Mouse (Mus musculus): ENCODE measurements around the gene AW822073.
"Not testable (repeated sequence)": the region's sequence is repeated elsewhere in the genome, so short reads cannot be mapped to it uniquely, and the experiment has no call there.

AW822073 gene

GRCm38 (mm10) chr10:58224827-58225785 lies at the start of gene AW822073:
AW822073 (minus strand) TSS chr10:58224930.
- peak; percentile 65 to 92 for DNase-seq (ENCODE audit: low spot score in 2 of 2)

- DNase-seq (ENCODE audit: low spot score in 2 of 2), result no peak
Measured at GRCm38 (mm10) chr10:58258466-58258865, 33.7 kb upstream of the AW822073 start.

- DNase-seq (ENCODE audit: low spot score in 2 of 2), result no peak
Measured at GRCm38 (mm10) chr10:58255954-58256353, 31.2 kb upstream of the AW822073 start.

- peak; percentile 89 to 94 for DNase-seq (ENCODE audit: low spot score in 2 of 2)
Measured at GRCm38 (mm10) chr10:58255213-58255892, 30.6 kb upstream of the AW822073 start, which contains the start of gene Gcc2. Gcc2 (plus strand) TSS chr10:58255497.

DNA sequence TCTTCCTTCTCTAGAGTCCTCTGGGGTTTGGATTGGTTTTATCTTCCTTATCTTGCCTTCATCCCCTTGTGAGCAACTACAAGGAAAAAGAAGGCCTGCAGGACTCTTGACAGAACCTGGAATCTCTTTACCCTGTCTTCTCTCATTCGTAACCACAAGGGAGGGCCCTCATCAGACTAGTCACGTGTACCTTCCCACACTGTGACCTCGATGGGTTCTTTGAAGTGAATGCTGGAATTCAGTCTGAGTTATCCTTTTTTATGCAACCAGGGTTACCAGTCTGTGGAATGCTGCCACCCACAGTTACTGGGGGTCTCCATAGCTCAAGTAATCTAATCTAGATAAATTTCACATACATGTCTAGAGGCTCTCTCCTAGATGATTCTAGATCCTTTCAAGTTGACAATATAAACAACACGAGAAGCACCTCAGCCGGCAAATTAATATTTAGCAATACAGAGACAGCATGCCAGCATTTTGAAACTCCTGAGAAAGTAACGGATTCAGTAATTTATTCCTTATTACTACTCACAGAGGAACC lies 30.0 kb upstream of the AW822073 start:
- no peak for DNase-seq (ENCODE audit: low spot score in 2 of 2)

DNA sequence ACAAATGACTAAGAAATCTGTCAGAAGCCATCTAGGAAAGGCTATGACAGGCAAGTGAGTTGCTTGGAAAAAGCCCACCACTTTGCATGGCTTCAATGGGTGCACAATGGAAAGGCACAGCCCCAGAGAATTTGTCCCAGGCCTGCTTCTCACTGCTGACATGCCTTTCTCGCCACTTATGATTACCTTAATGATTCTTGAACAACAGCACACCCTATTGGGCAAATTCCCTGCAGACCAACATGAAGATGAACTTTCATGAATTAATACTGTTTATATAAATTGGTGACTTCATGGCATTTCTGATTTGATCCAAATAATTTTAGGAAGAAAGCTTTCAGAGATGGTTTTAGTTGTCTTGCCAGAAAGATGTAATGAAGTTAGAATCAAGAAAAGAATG lies 24.8 kb upstream of the AW822073 start:
- DNase-seq (ENCODE audit: low spot score in 2 of 2), result no peak

GRCm38 (mm10) chr10:58238984-58239740 lies 14.4 kb upstream of the AW822073 start:
- peak; percentile 70 to 91 for DNase-seq (ENCODE audit: low spot score in 2 of 2)

- peak; percentile 26 to 70 for DNase-seq (ENCODE audit: low spot score in 2 of 2)
Measured at GRCm38 (mm10) chr10:58236613-58237012, 11.9 kb upstream of the AW822073 start, which contains the start of gene Gm4981. Gm4981 (minus strand) TSS chr10:58236701.

- DNase-seq (ENCODE audit: low spot score in 2 of 2), result peak; percentile 21 to 72
Measured at GRCm38 (mm10) chr10:58234985-58235384, 10.3 kb upstream of the AW822073 start.

DNA sequence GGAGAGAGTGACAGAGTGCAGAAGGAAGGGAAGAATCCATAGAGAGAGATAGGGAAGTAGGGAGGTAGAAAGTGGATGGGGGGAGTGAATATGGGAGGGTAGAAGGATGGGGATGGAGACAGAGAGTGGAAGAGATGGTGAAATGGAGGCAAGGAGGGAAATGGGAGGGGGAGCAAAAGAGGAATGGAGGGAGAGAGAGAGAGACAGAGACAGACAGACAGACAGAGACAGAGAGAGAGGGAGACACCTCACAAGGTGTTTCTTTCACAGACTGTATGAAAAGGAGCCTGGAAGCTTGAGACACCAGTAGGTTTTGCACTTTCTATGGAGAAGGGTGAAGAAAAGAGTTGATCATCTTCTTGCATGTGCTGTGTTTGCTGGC lies 9.0 kb upstream of the AW822073 start:
- DNase-seq (ENCODE audit: low spot score in 2 of 2), result peak; percentile 28 to 76

DNA sequence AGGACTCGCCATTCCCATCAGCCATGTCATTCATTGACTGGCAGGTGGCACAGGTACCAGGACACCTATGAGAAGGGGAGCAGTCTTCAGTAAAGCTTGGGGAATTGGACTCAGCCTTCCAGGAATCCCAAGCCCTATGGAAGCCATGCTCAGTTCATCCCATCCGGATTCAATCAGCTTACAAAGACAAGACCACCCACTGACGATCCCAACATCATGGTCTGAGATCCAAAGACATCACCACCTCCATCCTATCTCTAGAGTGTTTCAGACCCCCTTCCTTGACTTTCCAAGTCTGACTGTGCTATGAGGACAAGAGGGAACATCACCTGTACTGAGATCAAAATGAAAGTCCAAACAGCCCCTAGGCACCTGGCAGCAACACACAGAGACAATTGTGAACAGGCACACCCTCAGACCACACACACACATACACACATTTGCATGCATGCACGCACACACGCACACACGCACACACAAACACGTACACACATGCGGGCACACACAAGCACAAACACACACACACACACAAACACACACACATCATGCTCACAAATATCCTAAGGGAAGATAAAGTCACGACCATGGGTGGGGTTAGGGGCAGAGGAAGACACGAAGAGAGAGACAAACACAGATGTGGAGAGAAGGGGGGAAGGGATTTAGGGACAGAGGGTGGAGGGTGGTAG lies 8.5 kb upstream of the AW822073 start:
- peak; percentile 51 to 85 for DNase-seq (ENCODE audit: low spot score in 2 of 2)

GRCm38 (mm10) chr10:58232641-58232969 lies 7.9 kb upstream of the AW822073 start, which contains the start of gene Duxf3:
Duxf3 (minus strand) TSS chr10:58232675.
- peak in 1 of 2 experiments; percentile 84 for DNase-seq (ENCODE audit: low spot score in 2 of 2)

DNA sequence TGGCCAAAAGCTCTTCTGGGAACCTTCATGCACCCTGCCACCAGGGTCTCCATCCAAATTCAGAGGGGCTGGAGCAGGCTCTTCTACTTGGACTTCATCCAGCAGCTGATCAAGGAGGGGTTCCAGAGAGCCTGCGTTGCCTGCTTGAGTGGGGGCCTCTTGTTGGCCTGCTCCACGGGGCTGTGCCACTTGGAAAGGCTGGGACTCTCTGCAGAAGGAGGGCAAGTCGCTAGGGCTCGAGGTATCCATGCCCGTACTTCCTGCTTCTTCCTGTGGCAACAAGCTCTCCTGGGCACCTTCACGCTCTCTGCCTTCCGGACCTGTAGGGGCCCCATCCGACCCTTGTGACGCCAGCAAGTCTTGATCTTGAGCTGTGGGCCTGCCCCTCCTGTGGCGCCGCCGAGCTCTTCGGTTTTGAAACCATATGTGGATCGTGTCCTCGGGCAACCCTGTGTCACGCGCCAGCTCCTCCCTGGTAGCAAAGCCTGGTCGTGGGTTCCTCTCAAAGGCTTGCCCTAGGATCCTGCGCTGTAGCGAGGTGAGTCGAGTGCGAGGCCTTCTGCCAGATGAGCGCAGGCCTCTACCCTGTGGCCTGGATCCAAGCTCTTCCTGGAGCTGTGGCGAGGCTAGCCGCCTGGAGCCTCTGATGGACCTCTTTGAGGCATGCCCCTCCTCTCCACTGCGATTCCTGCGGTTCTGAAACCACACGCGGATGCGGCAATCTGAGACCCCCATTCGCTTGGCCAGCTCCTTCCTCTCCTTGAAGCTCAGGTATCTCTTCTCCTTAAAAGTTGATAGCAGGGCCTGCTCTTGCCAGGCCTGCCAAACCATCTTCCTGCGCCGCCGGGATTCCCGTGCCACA lies 7.3 kb upstream of the AW822073 start:
- peak; percentile 84 to 99 for DNase-seq (ENCODE audit: low spot score in 2 of 2)

DNA sequence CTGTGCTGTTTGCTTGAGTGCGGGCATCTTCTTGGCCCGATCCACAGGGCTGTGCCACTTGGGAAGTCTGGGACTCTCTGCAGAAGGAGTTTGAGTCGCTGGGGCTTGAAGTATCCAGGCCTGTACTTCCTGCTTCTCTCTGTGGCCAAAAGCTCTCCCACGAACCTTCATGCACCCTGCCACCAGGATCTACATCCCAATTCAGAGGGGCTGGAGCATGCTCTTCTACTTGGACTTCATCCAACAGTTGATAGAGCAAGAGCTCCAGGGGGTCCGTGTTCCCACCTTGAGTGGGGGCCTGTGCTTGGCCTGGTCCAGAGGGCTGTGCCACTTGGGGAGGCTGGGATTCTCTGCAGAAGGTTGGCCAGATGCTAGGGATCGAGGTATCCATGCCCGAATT lies 6.4 kb upstream of the AW822073 start:
- DNase-seq (ENCODE audit: low spot score in 2 of 2), result peak; percentile 63 to 88

DNA sequence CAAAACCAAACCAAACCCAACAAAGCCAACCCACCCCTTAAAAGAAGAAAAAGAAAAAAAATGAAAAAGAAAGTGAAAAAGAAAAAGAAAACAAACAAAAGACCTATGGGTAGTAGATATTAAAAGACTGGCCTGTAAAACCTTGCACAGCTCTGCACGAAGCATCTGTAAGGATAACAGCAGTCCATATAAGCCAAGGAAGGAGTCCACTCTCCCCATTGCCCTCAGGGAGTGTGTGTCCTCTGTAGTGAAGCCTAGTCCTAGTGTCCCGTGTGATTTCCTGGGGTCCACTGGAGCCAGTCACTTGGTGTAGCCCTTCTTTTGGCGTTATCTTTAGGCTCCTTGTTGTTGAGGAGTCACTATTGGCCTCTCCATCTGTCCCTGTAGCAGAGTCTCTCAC lies 5.3 kb upstream of the AW822073 start:
- DNase-seq (ENCODE audit: low spot score in 2 of 2), result peak; percentile 24 to 69

DNA sequence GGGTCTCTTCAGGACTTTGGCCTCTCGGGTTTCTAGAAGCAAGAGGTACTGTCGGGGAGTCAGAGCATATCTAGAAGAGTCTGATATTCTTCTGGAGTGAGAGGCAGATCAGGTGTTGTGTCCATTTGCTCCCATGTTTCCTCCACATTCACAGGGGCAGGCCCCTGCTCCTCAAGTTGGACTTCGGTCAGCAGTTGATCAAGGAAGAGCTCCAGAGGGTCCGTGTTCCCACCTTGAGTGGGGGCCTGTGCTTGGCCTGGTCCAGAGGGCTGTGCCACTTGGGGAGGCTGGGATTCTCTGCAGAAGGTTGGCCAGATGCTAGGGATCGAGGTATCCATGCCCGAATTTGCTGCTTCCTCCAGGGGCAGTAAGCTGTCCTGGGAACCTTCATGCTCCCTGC lies 3.1 kb upstream of the AW822073 start:
- peak; percentile 55 to 85 for DNase-seq (ENCODE audit: low spot score in 2 of 2)

DNA sequence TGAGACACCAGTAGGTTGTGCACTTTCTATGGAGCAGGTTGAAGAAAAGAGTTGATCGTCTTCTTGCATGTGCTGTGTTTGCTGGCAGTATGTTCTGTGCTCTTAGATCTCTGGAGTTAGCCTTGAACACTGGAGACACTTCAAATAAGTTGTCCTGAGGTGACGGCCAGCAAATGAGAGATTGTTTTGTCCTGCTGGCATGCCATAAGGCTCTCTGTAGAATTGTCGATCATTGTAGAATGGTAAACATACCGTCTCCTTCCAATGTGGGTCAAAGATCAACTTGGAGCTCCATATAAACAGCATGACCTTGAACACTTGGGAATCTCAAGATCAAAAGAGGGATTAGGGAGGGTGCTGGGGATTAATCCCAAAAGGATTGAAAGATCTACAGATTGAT lies 1.6 kb upstream of the AW822073 start:
- DNase-seq (ENCODE audit: low spot score in 2 of 2), result peak; percentile 35 to 79

DNA sequence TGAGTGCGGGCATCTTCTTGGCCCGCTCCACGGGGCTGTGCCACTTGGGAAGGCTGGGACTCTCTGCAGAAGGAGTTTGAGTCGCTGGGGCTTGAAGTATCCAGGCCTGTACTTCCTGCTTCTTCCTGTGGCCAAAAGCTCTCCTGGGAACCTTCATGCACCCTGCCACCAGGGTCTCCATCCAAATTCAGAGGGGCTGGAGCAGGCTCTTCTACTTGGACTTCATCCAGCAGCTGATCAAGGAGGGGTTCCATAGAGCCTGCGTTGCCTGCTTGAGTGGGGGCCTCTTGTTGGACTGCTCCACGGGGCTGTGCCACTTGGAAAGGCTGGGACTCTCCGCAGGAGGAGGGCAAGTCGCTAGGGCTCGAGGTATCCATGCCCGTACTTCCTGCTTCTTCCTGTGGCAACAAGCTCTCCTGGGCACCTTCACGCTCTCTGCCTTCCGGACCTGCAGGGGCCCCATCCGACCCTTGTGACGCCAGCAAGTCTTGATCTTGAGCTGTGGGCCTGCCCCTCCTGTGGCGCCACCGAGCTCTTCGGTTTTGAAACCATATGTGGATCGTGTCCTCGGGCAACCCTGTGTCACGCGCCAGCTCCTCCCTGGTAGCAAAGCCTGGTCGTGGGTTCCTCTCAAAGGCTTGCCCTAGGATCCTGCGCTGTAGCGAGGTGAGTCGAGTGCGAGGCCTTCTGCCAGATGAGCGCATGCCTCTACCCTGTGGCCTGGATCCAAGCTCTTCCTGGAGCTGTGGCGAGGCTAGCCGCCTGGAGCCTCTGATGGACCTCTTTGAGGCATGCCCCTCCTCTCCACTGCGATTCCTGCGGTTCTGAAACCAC lies 541 bp downstream of the AW822073 start:
- peak; percentile 80 to 96 for DNase-seq (ENCODE audit: low spot score in 2 of 2)

GRCm38 (mm10) chr10:58223161-58223560 lies 1.6 kb downstream of the AW822073 start:
- DNase-seq (ENCODE audit: low spot score in 2 of 2), result not testable (repeated sequence)
